Mouse (Mus musculus) bone marrow, adult 2 months (tissue): Measurements from ENCODE around the gene Cd209g.

Experiments
- CTCF ChIP-seq: fragments of 200-500 bp; IDR thresholded peaks from 2 replicates; pipeline ENCODE4 v1.5.1; 2011; ENCODE audit warnings: low read length, control low read depth; ENCODE audit not compliant: control insufficient read depth, insufficient read depth
- POLR2A ChIP-seq: fragments of 200-500 bp; IDR thresholded peaks from 2 replicates; pipeline ENCODE4 v1.6.1; 2011; ENCODE audit warnings: low read depth, mild to moderate bottlenecking, control low read depth, low read length, borderline replicate concordance; ENCODE audit not compliant: control insufficient read depth

DNA sequence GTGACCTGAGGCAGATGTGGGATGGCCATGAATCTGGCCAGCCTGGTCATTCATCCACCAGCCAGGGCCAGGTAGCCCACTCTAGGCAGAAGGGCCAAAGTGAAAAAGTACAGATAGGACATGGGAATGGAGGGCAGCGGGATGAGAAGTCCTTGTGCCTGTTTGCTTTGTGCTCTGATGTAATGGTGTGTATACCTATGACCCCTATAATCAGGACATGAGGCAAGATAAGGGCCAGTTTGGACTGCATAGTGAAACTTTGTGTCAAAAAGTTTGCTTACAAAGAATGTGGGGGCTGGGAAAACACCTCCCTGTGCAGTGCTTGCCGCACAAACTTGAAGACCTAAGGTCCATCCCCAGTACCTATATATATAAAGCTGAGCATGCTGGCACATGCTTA is 52.3 kb downstream of the Cd209g start:
- TF ChIP-seq POLR2A = no peak
- TF ChIP-seq CTCF = no peak
